Mouse (Mus musculus) liver, embryonic 11.5 days (tissue): ENCODE measurements around the gene Atf7. TPM values are rescaled to one million over a fixed set of nuclear protein-coding genes. Genes with fewer than 3 reads are reported as not detected.
"Not testable (repeated sequence)": the region's sequence is repeated elsewhere in the genome, so short reads cannot be mapped to it uniquely, and the experiment has no call there.

ENCODE experiments used
- ATAC-seq: fragments of 200-750 bp; cut with Nextera tagmentation; replicated peaks from 2 replicates; pipeline ENCODE4 v1.8.0; 2017; ENCODE audit warnings: moderate number of reproducible peaks, mild to moderate bottlenecking, moderate TSS enrichment, moderate library complexity; ENCODE audit not compliant: low FRiP score
- DNase-seq: peaks from one replicate; pipeline ENCODE4 v3.0.0-alpha.2; 2017; ENCODE audit warnings: low spot score
- H3K27ac ChIP-seq: fragments of 300-500 bp; sonication (generic); 2 replicates; pipeline ENCODE4 v1.5.1; 2014; ENCODE audit warnings: mild to moderate bottlenecking, low read depth, low read length, control low read depth
- H3K27me3 ChIP-seq: fragments of 300-500 bp; sonication (generic); replicated peaks from 2 replicates; pipeline ENCODE4 v1.6.1; 2014; ENCODE audit warnings: low read length, mixed read lengths; ENCODE audit not compliant: control insufficient read depth, insufficient read depth
- H3K36me3 ChIP-seq: fragments of 300-500 bp; sonication (generic); 2 replicates; pipeline ENCODE4 v1.6.1; 2014; ENCODE audit warnings: mild to moderate bottlenecking, low read length, moderate library complexity, mixed read lengths; ENCODE audit not compliant: control insufficient read depth, insufficient read depth
- H3K4me1 ChIP-seq: fragments of 300-500 bp; sonication (generic); replicated peaks from 2 replicates; pipeline ENCODE4 v1.6.1; 2014; ENCODE audit warnings: low read length, mixed read lengths; ENCODE audit not compliant: control insufficient read depth, insufficient read depth
- H3K4me2 ChIP-seq: fragments of 300-500 bp; sonication (generic); 2 replicates; pipeline ENCODE4 v1.6.1; 2014; ENCODE audit warnings: mild to moderate bottlenecking, control low read depth, moderate library complexity
- H3K4me3 ChIP-seq: fragments of 300-500 bp; sonication (generic); 2 replicates; pipeline ENCODE4 v1.5.1; 2014; ENCODE audit warnings: low read depth, low read length, control low read depth
- H3K9ac ChIP-seq: fragments of 300-500 bp; sonication (generic); 2 replicates; pipeline ENCODE4 v1.6.1; 2014; ENCODE audit warnings: low read depth, low read length, control low read depth
- H3K9me3 ChIP-seq: fragments of 300-500 bp; sonication (generic); 2 replicates; pipeline ENCODE4 v1.6.1; 2016; ENCODE audit warnings: low read length, inconsistent platforms, mixed read lengths; ENCODE audit not compliant: control insufficient read depth
- WGBS: fragments of 180-500 bp; shearing (Covaris S2); extraction: QIAGEN DNeasy Blood & Tissue Kit; methylation state at CpG from one replicate; pipeline ENCODE4 v1.1.7; 2014; 5-methylcytosine and 5-hydroxymethylcytosine counted together
- polyA plus RNA-seq: library from polyadenylated mRNA; unstranded; fragments of >200 nt; fragmentation: Nextera tagmentation; extraction: Ambion mirVana; gene quantifications from 2 replicates; pipeline ENCODE4 v1.2.1, GENCODE M21; 2014

Atf7 gene
- polyA plus RNA-seq, 1 experiment from 2014 or later = 17.1 TPM

- H3K9me3 ChIP-seq = no peaks in the 10 kb centered on the region
- H3K36me3 ChIP-seq = peaks cover 42% of the 10 kb centered on the region; the same call in 1 of the 2 replicates
- no peak overlapping the region for H3K4me2 ChIP-seq
- WGBS = 48% methylated on average over 4 of the region's 4 CpGs
- no peak overlapping the region for H3K9ac ChIP-seq
- ATAC-seq (peak; percentile 53; the same call in 1 of the 2 replicates), DNase-seq (no peak)
- H3K27ac ChIP-seq = no peak overlapping the region
- no peak overlapping the region for H3K4me3 ChIP-seq
- H3K4me1 ChIP-seq = peaks cover 2% of the 10 kb centered on the region; the same call in 1 of the 2 replicates
- no peaks in the 10 kb centered on the region for H3K27me3 ChIP-seq
Measured at GRCm38 (mm10) chr15:102665494-102665893, 40.2 kb upstream of the Atf7 start.

DNA sequence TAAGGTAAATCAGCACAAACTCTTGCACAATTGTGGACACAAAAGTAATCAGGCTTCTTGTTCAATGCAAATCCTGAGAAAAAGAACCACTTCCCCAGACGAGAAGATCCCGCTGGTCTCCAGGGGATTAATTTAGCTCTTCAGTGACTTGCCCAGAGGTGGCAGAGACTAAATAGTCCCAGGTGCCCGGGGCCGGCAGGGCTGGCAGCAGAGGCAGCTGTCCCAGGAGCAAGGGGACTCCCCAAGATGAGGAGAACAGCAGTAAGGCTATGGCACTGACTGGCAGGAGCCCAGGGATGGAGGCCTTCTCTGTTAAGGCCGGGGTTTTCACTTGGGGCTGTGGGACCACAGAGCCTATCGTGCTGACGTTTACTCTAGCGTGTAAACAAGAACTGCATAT, 38.6 kb upstream of the Atf7 start:
- H3K36me3 ChIP-seq = peaks cover 42% of the 10 kb centered on the region; the same call in 1 of the 2 replicates
- DNase-seq = peak; percentile 21
- no peak overlapping the region for H3K4me2 ChIP-seq
- no peak for ATAC-seq
- no peaks in the 10 kb centered on the region; the same call in 1 of the 2 replicates for H3K4me1 ChIP-seq
- H3K9ac ChIP-seq = no peak overlapping the region
- no peaks in the 10 kb centered on the region for H3K9me3 ChIP-seq
- H3K27me3 ChIP-seq = no peaks in the 10 kb centered on the region
- no peak overlapping the region for H3K27ac ChIP-seq
- no peak overlapping the region for H3K4me3 ChIP-seq
- 92% methylated on average over 8 of the region's 8 CpGs for WGBS

DNA sequence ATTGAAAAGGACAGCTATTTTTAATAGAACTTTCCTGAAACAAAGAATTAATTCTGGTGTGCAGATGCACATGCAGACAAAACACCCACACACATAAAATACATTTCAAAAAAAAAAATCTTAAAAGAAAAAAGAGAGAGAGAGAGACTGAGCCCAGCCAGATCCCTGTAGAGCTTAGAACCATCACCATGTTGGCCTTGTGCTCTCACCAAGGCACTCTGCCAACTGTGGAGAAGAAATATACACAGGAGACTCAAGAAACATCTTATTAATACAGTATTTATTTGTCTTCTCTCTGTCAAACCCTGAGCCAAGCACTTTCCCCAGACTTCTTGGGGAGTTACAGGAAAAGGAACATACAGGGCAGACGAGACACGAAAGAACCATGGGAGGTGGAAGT, 37.3 kb upstream of the Atf7 start:
- H3K9me3 ChIP-seq, ATAC-seq, H3K4me1 ChIP-seq, H3K27me3 ChIP-seq, H3K4me2 ChIP-seq, H3K27ac ChIP-seq, H3K9ac ChIP-seq, H3K4me3 ChIP-seq: not testable (repeated sequence)
- H3K36me3 ChIP-seq = peaks cover 39% of the 10 kb centered on the region; the same call in 1 of the 2 replicates
- WGBS = no CpG with 5 or more reads among the region's 2 CpGs
- DNase-seq = peak; percentile 9

DNA sequence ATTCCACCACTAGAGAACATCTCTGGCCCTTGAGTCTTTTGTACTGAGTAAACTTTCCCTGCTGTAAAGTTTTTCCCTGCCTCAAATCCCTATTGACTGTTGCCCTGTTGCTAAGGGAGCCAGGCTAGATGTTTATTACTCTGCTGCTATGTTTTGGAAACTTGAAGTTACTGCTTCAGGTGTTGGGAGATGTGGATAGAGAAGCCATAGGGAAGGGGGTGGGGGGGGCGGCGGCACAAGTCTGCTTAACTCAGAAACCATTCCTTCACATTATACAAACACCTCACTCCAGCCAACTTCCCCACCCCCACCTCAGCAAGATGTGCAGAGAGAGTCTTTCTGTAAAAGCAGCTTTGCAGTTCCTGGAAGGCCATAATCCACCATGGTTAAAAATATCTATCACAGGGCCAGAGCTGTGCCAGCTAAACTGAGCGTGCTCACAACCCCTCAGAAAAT, 32.7 kb upstream of the Atf7 start:
- Histone ChIP-seq H3K36me3 (peaks cover 13% of the 10 kb centered on the region; the same call in 1 of the 2 replicates), H3K27ac (no peak overlapping the region), H3K27me3 (no peaks in the 10 kb centered on the region), H3K9me3 (no peaks in the 10 kb centered on the region), H3K9ac (no peak overlapping the region), H3K4me1 (no peaks in the 10 kb centered on the region), H3K4me3 (no peak overlapping the region), H3K4me2 (no peak overlapping the region)
- ATAC-seq (no peak), DNase-seq (no peak)
- WGBS = 73% methylated on average over 3 of the region's 3 CpGs

DNA sequence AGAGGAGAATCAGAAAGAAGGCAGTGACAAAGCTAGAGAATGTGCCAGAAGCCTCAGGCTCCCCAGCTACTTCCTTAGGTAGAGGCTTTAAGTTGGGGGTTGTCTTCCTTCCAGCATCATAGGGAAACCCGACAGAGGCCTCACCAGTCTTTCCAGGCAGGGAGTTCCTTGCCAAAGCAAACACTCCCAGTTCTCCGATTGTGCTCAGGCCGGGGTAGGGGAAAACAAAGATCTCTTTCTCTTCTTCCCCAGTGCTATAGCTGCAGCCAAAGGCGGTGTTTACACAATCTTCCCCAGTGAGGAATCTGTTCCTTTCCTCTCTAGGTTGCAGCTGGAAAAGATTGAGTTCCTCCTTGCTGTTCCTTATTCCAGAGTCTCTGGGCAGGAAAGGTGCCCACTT, 31.4 kb upstream of the Atf7 start:
- ATAC-seq (no peak), DNase-seq (no peak)
- H3K36me3 ChIP-seq = peaks cover 2% of the 10 kb centered on the region; the same call in 1 of the 2 replicates
- no peak overlapping the region for H3K27ac ChIP-seq
- H3K4me1 ChIP-seq = no peaks in the 10 kb centered on the region
- no peaks in the 10 kb centered on the region for H3K27me3 ChIP-seq
- H3K9ac ChIP-seq = no peak overlapping the region
- H3K4me3 ChIP-seq = no peak overlapping the region
- WGBS = 47% methylated on average over 4 of the region's 4 CpGs
- no peaks in the 10 kb centered on the region for H3K9me3 ChIP-seq
- H3K4me2 ChIP-seq = no peak overlapping the region

- not testable (repeated sequence) for H3K4me1 ChIP-seq, H3K27ac ChIP-seq, H3K4me3 ChIP-seq, ATAC-seq, H3K27me3 ChIP-seq, DNase-seq, H3K4me2 ChIP-seq, H3K9me3 ChIP-seq, H3K9ac ChIP-seq, H3K36me3 ChIP-seq
- 82% methylated on average over 8 of the region's 9 CpGs for WGBS
Measured at GRCm38 (mm10) chr15:102651928-102652660, 26.8 kb upstream of the Atf7 start.

- Histone ChIP-seq H3K27ac (no peak overlapping the region), H3K4me3 (no peak overlapping the region), H3K4me2 (no peak overlapping the region), H3K4me1 (no peaks in the 10 kb centered on the region), H3K9ac (no peak overlapping the region), H3K27me3 (no peaks in the 10 kb centered on the region), H3K9me3 (no peaks in the 10 kb centered on the region), H3K36me3 (no peaks in the 10 kb centered on the region)
- WGBS = 77% methylated on average over 3 of the region's 3 CpGs
- ATAC-seq (0 out of 2 replicates have a peak, but pooled peaks have one; percentile 34), DNase-seq (no peak)
Measured at GRCm38 (mm10) chr15:102651107-102651506, 25.8 kb upstream of the Atf7 start.

DNA sequence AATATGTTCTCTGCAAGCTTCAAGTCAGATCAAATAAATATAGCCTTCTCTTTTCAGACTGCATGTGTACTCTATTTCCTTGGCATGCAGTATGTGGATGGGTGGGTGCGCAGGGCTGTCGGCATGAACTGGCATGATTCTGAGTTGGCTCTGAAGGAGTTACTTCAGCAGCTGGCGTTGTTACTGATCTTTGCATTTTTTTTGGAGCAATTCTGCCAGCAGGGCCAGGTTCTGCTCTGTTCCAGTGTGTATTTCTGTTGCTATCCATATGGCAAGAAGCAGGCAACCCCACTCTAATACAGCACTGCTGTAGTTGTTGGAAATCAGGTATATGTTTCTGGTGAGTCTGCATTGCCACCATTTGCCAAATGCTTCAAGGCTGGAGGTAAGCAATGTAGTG, 10.6 kb upstream of the Atf7 start:
- Histone ChIP-seq H3K27me3 (no peaks in the 10 kb centered on the region), H3K9ac (no peak overlapping the region), H3K4me3 (no peak overlapping the region), H3K4me1 (no peaks in the 10 kb centered on the region), H3K27ac (no peak overlapping the region), H3K9me3 (no peaks in the 10 kb centered on the region), H3K4me2 (no peak overlapping the region), H3K36me3 (no peaks in the 10 kb centered on the region)
- DNase-seq = no peak
- ATAC-seq = no peak
- 82% methylated on average over 3 of the region's 3 CpGs for WGBS

GRCm38 (mm10) chr15:102634684-102635083, 9.4 kb upstream of the Atf7 start:
- Histone ChIP-seq H3K9ac (no peak overlapping the region), H3K4me1 (no peaks in the 10 kb centered on the region), H3K4me2 (no peak overlapping the region), H3K9me3 (no peaks in the 10 kb centered on the region), H3K27ac (no peak overlapping the region), H3K27me3 (no peaks in the 10 kb centered on the region), H3K4me3 (no peak overlapping the region), H3K36me3 (no peaks in the 10 kb centered on the region)
- ATAC-seq = no peak
- no peak for DNase-seq
- WGBS = 90% methylated on average over 8 of the region's 8 CpGs
